Mouse (Mus musculus) 416B (cell line): ENCODE results near the gene Col13a1.

Source experiments
- DNase-seq: peaks from one replicate; pipeline ENCODE4 v3.0.0; 2011; ENCODE audit warnings: low read depth

The Col13a1 gene

DNA sequence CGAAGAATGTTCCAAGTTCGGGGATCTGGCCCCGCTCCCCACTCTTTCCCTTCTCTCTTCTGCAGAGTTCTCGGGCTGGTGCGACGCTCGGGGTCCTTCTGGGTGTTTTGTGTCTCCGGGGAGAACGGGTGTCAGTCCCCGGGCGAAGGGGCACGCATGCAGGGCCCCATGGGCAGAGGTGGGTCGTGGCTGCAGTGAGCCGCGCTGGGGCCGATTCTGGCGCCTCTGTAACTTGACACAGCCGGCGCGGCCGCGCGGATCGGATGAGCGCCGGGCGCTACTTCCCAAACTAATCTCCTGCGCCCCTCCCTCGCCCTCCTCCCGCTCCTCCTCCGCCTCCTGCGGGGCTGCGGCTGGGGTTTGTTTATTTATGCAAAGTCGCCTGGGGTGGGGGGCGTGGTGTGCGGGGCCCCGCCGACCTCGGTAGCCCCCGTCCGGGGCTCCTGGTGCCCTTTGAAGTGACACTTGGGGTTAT lies at the start of gene Col13a1:
Gene Col13a1 (minus strand): TSS at position 243 of the 475 bp plus-strand sequence.
- no peak for DNase-seq

GRCm38 (mm10) chr10:62027699-62028098 lies 48.8 kb upstream of the Col13a1 start:
- no peak for DNase-seq

- no peak for DNase-seq
Measured at GRCm38 (mm10) chr10:62023821-62024551, 45.1 kb upstream of the Col13a1 start.

DNA sequence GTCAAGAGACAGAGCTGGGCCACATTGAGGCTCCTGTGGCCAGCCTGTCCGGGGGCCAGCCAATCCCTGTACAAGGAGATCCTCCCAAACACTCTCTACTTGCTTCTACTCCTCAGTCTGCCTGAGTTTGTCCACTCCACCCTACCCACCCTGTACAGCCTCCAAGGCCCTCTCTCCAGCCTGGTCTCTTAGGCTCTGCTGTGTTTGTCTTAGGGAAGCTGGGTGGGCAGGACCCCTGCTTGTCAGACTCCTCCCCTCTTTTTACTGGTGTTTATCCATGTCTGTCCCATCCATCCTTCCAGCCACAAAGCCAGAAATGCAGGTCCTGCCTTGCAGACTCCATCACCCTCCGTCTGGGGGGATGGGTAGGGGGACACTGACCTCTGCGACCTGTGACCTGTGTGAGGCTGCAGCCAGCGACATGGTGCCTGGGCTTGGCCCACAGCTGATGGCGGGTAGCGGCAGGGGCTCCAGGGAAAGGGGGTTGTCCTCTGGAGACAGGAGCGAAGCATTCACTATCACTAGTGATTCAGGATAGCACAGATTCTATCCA lies 41.2 kb upstream of the Col13a1 start:
- no peak for DNase-seq

- no peak for DNase-seq
Measured at GRCm38 (mm10) chr10:62019386-62020067, 40.6 kb upstream of the Col13a1 start.

DNA sequence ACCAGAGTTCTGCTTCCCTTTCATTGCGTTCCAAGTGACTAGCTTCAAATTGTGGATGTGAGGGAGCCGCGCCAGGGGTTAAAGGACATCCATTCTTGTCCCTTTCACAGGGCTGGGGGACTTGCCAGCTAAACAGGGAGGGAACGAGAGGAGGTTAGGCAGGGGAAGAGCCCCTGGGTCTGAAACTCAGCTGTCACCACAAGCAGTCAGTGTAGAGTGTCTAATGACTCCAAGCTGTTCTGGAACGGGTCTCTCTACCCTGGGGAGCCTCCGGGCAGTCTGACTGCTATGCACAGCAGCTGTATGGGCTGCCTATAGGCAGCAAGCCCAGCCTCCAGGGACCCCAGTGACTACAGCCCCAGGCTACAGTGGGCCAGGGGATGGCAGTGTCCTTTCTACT lies 38.0 kb upstream of the Col13a1 start:
- no peak for DNase-seq

GRCm38 (mm10) chr10:62013190-62013589 lies 34.3 kb upstream of the Col13a1 start:
- DNase-seq = no peak

GRCm38 (mm10) chr10:62012371-62012770 lies 33.5 kb upstream of the Col13a1 start:
- DNase-seq = no peak

- DNase-seq = no peak
Measured at GRCm38 (mm10) chr10:62009981-62010500, 31.1 kb upstream of the Col13a1 start.

DNA sequence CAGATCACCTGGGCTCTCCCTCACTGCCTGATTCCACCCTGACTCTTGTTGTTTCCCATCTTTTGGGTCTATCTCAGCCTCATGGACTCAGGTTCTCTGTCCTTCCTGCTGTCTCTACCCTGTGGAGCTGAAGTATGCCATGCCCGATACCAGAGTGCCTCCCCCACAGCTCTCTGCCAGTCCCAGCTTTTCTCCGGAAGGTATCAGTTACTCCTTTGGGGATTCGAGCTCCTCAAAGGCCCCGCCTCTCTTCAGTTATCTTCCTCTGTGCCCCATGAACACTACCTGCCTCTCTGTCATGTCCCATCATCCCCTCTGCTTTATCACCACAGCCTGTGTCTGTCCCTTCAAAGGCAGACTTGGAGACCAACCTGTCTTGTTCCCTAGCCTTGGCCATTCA lies 29.1 kb upstream of the Col13a1 start:
- no peak for DNase-seq

DNA sequence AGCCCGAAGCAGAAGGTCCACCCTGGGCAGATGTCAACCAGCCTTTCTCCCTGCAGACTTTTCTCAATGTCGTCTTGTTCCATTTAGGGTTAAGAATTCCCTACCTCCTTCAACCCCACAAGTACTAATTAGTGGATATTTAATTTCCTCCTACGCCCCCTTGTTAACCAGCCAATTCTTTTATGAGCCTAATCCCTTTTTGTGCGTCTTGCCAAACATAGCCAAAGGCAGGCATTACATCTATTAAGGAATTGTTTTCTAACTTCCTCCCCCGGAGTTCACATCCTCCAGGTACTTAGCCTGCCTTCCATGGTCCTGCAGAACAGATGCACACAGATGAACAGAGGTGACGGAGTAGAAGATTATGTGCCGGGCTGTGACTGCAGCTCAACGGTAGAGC lies 27.5 kb upstream of the Col13a1 start:
- no peak for DNase-seq

- DNase-seq = no peak
Measured at GRCm38 (mm10) chr10:62000216-62000615, 21.3 kb upstream of the Col13a1 start.

DNA sequence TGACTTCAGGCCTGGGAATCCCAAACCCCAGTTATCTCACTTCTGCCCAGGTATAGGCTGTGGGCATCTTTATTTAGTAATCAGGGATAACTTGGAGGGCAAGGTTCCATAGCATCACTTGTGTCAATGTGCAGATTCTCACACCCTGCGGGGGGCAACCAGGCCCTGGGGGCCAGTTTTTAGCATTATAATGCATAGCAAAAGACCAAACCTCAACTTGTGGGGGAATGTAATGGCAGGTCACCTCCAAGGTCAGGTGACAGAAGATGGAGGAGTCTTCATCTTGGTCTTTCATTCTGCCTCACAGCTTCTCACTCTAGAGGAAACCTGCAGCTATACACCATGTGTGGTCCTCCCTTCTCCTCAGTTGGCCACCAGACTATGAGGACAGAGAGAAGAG lies 20.9 kb upstream of the Col13a1 start:
- no peak for DNase-seq

DNA sequence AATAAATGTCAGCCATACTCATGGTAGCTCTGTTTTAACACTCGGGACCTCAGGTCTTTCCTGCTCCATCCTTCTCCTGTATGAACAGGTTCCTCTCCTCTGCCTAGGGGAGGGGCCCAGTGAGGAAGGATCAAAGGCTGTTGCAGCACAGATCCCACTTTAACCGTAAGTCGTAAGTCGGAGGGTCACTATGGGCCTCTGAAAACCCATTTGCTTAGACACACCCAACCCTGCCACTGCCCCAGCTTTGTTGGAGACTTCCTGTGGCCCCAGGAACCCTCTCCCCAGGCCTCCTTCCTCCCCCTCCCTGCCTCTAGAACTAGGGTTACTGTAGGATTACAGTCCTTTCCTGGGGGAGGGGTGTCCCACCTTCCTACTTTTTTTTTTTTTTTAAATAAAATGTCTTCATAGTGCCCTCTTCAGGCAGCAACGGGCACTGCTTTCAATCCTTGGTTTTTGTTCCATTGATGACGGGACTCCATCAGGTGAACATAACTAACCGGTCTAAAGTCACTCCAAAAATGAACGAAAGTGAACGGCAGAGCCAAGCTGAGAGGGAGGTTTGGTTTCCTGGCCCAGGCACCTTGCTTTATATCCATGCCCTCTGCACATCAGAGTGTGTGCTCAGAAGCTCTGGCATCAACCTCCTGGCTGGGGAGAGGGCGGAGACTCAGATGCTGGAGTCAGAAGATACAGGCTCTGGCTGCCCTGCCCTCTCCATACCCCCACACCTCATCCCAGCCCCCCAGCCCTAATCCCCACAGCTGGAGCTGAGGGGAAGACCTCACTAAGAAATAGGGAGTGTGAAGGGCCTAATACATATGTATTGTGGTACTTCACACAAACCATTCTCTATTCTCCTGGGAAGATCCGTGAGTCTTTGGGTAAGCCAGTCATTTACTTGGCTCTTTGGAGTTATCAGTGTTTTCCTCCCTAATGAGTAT lies 12.8 kb upstream of the Col13a1 start:
- peak; percentile 3 for DNase-seq

- DNase-seq = peak; percentile 89
Measured at GRCm38 (mm10) chr10:61980424-61980823, 1.5 kb upstream of the Col13a1 start.

GRCm38 (mm10) chr10:61978112-61978865 lies 619 bp downstream of the Col13a1 start:
- no peak for DNase-seq

DNA sequence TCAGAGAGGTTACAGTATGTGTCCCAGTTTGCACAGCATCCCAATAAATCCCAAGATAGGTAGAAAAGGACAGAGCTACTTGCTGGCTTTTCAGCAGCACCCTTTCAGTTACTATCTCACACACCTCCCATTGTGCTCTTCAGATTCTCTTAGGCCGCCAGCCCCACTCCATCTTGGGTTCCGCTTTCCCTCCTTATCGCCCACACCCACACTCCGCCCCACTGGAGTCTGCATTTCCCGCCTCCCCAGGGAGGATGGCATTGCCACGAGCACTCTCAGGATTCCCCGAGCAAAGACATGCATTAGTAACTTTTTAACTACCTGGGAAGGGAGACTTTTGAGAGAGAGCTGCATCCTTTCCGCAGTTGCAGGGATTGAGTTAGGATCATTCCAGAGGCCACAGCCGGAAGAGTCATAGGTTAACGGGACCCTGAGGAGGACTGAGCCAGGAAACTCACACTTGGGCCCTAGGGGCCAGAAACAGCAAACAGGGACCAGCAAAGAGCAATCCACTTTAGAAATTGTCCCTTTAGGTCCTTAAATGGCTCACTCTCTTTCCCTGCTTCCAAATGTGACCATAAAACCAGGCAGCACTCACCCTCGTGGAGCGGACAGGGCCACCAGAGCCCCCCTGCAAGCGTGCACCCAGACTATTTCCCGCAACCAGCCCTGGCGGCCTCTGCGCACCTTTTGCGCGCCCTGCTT lies 1.4 kb downstream of the Col13a1 start:
- no peak for DNase-seq

GRCm38 (mm10) chr10:61976987-61977386 lies 1.9 kb downstream of the Col13a1 start:
- DNase-seq = peak; percentile 17

GRCm38 (mm10) chr10:61974581-61974980 lies 4.3 kb downstream of the Col13a1 start:
- DNase-seq = no peak

- DNase-seq = no peak
Measured at GRCm38 (mm10) chr10:61972041-61972440, 6.9 kb downstream of the Col13a1 start.
